Mouse (Mus musculus) limb, embryonic 10.5 days (tissue): Measurements from ENCODE around the gene Grk2. TPM values are rescaled to one million over a fixed set of nuclear protein-coding genes. Genes with fewer than 3 reads are reported as not detected.

ENCODE experiments used
- DNase-seq: peaks from one replicate; pipeline ENCODE4 v3.0.0-alpha.2; 2017; ENCODE audit warnings: low spot score
- H3K27ac ChIP-seq: fragments of 300-500 bp; sonication (generic); 2 replicates; pipeline ENCODE4 v1.5.1; 2016; ENCODE audit warnings: mild to moderate bottlenecking
- H3K27me3 ChIP-seq: fragments of 300-500 bp; sonication (generic); 2 replicates; pipeline ENCODE4 v1.6.1; 2016; ENCODE audit warnings: low read depth, mild to moderate bottlenecking; ENCODE audit not compliant: poor library complexity, severe bottlenecking
- H3K36me3 ChIP-seq: fragments of 300-500 bp; sonication (generic); 2 replicates; pipeline ENCODE4 v1.6.1; 2016; ENCODE audit warnings: mild to moderate bottlenecking, moderate library complexity
- H3K4me1 ChIP-seq: fragments of 300-500 bp; sonication (generic); 2 replicates; pipeline ENCODE4 v1.6.1; 2016
- H3K4me3 ChIP-seq: fragments of 300-500 bp; sonication (generic); 2 replicates; pipeline ENCODE4 v1.5.1; 2016; ENCODE audit warnings: mild to moderate bottlenecking, moderate library complexity
- H3K9me3 ChIP-seq: fragments of 300-500 bp; sonication (generic); replicated peaks from 2 replicates; pipeline ENCODE4 v1.6.1; 2016; ENCODE audit warnings: mild to moderate bottlenecking
- WGBS: fragments of 180-500 bp; shearing (Covaris S2); methylation state at CpG from one replicate; pipeline ENCODE4 v1.1.7; 2016; 5-methylcytosine and 5-hydroxymethylcytosine counted together
- polyA plus RNA-seq: library from polyadenylated mRNA; unstranded; fragments of >200 nt; fragmentation: Nextera tagmentation; extraction: Ambion mirVana; gene quantifications from 2 replicates; pipeline ENCODE4 v1.2.1, GENCODE M21; 2016

The Grk2 gene
- polyA plus RNA-seq, 1 experiment from 2014 or later, result 14.6 TPM

GRCm38 (mm10) chr19:4300852-4301734 is 4.9 kb downstream of the Grk2 start:
- Histone ChIP-seq H3K9me3 (no peaks in the 10 kb centered on the region), H3K36me3 (peaks cover 20% of the 10 kb centered on the region), H3K4me3 (peak overlapping the region; percentile 34), H3K27ac (peak overlapping the region; percentile 74), H3K4me1 (peaks cover 67% of the 10 kb centered on the region), H3K27me3 (no peaks in the 10 kb centered on the region)
- no peak for DNase-seq
- WGBS, result 75% methylated on average over 11 of the region's 11 CpGs

GRCm38 (mm10) chr19:4300271-4300704 is 5.7 kb downstream of the Grk2 start:
- DNase-seq, result no peak
- peaks cover 63% of the 10 kb centered on the region for H3K4me1 ChIP-seq
- no peak overlapping the region for H3K4me3 ChIP-seq
- WGBS, result 44% methylated on average over 7 of the region's 7 CpGs
- no peaks in the 10 kb centered on the region for H3K27me3 ChIP-seq
- no peaks in the 10 kb centered on the region for H3K9me3 ChIP-seq
- H3K27ac ChIP-seq, result peak overlapping the region; percentile 33; the same call in 1 of the 2 replicates
- peaks cover 27% of the 10 kb centered on the region for H3K36me3 ChIP-seq

GRCm38 (mm10) chr19:4299574-4300270 is 6.3 kb downstream of the Grk2 start:
- Histone ChIP-seq H3K27ac (0 out of 2 replicates have a peak overlapping the region, but pooled peaks have one; percentile 33), H3K27me3 (no peaks in the 10 kb centered on the region), H3K4me3 (no peak overlapping the region), H3K4me1 (peaks cover 59% of the 10 kb centered on the region), H3K9me3 (no peaks in the 10 kb centered on the region), H3K36me3 (peaks cover 32% of the 10 kb centered on the region)
- WGBS, result 84% methylated on average over 6 of the region's 6 CpGs
- DNase-seq, result no peak

- H3K27ac ChIP-seq, result no peak overlapping the region
- no peak for DNase-seq
- peaks cover 59% of the 10 kb centered on the region for H3K4me1 ChIP-seq
- 89% methylated on average over 7 of the region's 7 CpGs for WGBS
- no peak overlapping the region; the same call in 1 of the 2 replicates for H3K4me3 ChIP-seq
- no peaks in the 10 kb centered on the region for H3K9me3 ChIP-seq
- peaks cover 37% of the 10 kb centered on the region for H3K36me3 ChIP-seq
- H3K27me3 ChIP-seq, result no peaks in the 10 kb centered on the region
These were observed 6.9 kb downstream of the Grk2 start for GRCm38 (mm10) chr19:4299126-4299525.

GRCm38 (mm10) chr19:4298322-4299121 is 7.5 kb downstream of the Grk2 start:
- Histone ChIP-seq H3K4me3 (no peak overlapping the region; the same call in 1 of the 2 replicates), H3K9me3 (no peaks in the 10 kb centered on the region), H3K27me3 (no peaks in the 10 kb centered on the region), H3K4me1 (peaks cover 54% of the 10 kb centered on the region), H3K27ac (no peak overlapping the region), H3K36me3 (peaks cover 44% of the 10 kb centered on the region)
- 86% methylated on average over 17 of the region's 17 CpGs for WGBS
- no peak for DNase-seq

- Histone ChIP-seq H3K27ac (no peak overlapping the region), H3K27me3 (no peaks in the 10 kb centered on the region), H3K9me3 (no peaks in the 10 kb centered on the region), H3K36me3 (peaks cover 49% of the 10 kb centered on the region), H3K4me1 (peaks cover 48% of the 10 kb centered on the region), H3K4me3 (no peak overlapping the region)
- 88% methylated on average over 5 of the region's 5 CpGs for WGBS
- no peak for DNase-seq
These were observed 8.2 kb downstream of the Grk2 start for GRCm38 (mm10) chr19:4297851-4298250.

- Histone ChIP-seq H3K4me1 (peaks cover 35% of the 10 kb centered on the region), H3K9me3 (no peaks in the 10 kb centered on the region), H3K27me3 (no peaks in the 10 kb centered on the region), H3K4me3 (no peak overlapping the region), H3K27ac (no peak overlapping the region), H3K36me3 (peaks cover 61% of the 10 kb centered on the region)
- WGBS, result 98% methylated on average over 2 of the region's 2 CpGs
- no peak for DNase-seq
These were observed 9.4 kb downstream of the Grk2 start for GRCm38 (mm10) chr19:4296611-4297010.

GRCm38 (mm10) chr19:4295391-4295790 is 10.6 kb downstream of the Grk2 start:
- H3K27ac ChIP-seq, result no peak overlapping the region
- WGBS, result 93% methylated on average over 4 of the region's 4 CpGs
- peaks cover 30% of the 10 kb centered on the region for H3K4me1 ChIP-seq
- H3K9me3 ChIP-seq, result no peaks in the 10 kb centered on the region
- H3K36me3 ChIP-seq, result peaks cover 71% of the 10 kb centered on the region
- no peak for DNase-seq
- no peak overlapping the region for H3K4me3 ChIP-seq
- H3K27me3 ChIP-seq, result no peaks in the 10 kb centered on the region

- no peak overlapping the region for H3K4me3 ChIP-seq
- H3K27ac ChIP-seq, result peak overlapping the region; percentile 71
- no peaks in the 10 kb centered on the region for H3K9me3 ChIP-seq
- H3K27me3 ChIP-seq, result no peaks in the 10 kb centered on the region
- H3K36me3 ChIP-seq, result peaks cover 79% of the 10 kb centered on the region
- WGBS, result 68% methylated on average over 14 of the region's 14 CpGs
- H3K4me1 ChIP-seq, result peaks cover 22% of the 10 kb centered on the region
- DNase-seq, result no peak
These were observed 11.5 kb downstream of the Grk2 start for GRCm38 (mm10) chr19:4294381-4295097.

- WGBS, result 93% methylated on average over 11 of the region's 11 CpGs
- Histone ChIP-seq H3K36me3 (peaks cover 96% of the 10 kb centered on the region), H3K4me3 (no peak overlapping the region), H3K27ac (no peak overlapping the region), H3K9me3 (no peaks in the 10 kb centered on the region), H3K27me3 (no peaks in the 10 kb centered on the region), H3K4me1 (peaks cover 16% of the 10 kb centered on the region)
- no peak for DNase-seq
These were observed 14.9 kb downstream of the Grk2 start for GRCm38 (mm10) chr19:4291161-4291560.

- WGBS, result 77% methylated on average over 15 of the region's 15 CpGs
- Histone ChIP-seq H3K27ac (no peak overlapping the region), H3K4me3 (no peak overlapping the region), H3K36me3 (peaks cover 98% of the 10 kb centered on the region), H3K9me3 (no peaks in the 10 kb centered on the region), H3K27me3 (no peaks in the 10 kb centered on the region), H3K4me1 (peaks cover 17% of the 10 kb centered on the region)
- DNase-seq, result no peak
These were observed 15.3 kb downstream of the Grk2 start for GRCm38 (mm10) chr19:4290749-4291148.

- Histone ChIP-seq H3K27me3 (peaks cover 18% of the 10 kb centered on the region), H3K9me3 (no peaks in the 10 kb centered on the region), H3K36me3 (peaks cover 42% of the 10 kb centered on the region), H3K4me3 (peak overlapping the region; percentile 77), H3K4me1 (peaks cover 19% of the 10 kb centered on the region), H3K27ac (peak overlapping the region; percentile 51; the same call in 1 of the 2 replicates)
- WGBS, result 54% methylated on average over 7 of the region's 7 CpGs
- no peak for DNase-seq
These were observed 22.4 kb downstream of the Grk2 start for GRCm38 (mm10) chr19:4283653-4284052.
